Comparison of ENCODE assay signal across 8 mouse cellular contexts in genomic region chr17:47294091-47294534, GRCm38 (mm10).
DNase-seq lines count a peak whose midpoint lies in the region; ATAC-seq and TF ChIP-seq lines count a peak whose summit lies in the region.

No protein-coding gene starts in this region.

- no peak for TF ChIP-seq CTCF in lung, embryonic 14.5 days (IDR thresholded peaks at IDR 0.05; ENCODE audit: low read depth)

- H3K9ac ChIP-seq in embryonic facial prominence, embryonic 15.5 days: no peak overlapping the region
- no peak overlapping the region for H3K9ac ChIP-seq in lung, embryonic 14.5 days
- H3K9ac ChIP-seq in stomach, embryonic 14.5 days (replicated peaks; ENCODE audit: low read depth, low read length): no peak overlapping the region

- no peaks in the 10 kb centered on the region for H3K36me3 ChIP-seq in embryonic facial prominence, embryonic 15.5 days
- H3K36me3 ChIP-seq in lung, embryonic 14.5 days (ENCODE audit: insufficient read depth): 0 out of 2 replicates have a peak, but pooled peaks cover 4% of the 10 kb centered on the region
- H3K36me3 ChIP-seq in stomach, embryonic 14.5 days (ENCODE audit: control insufficient read depth, insufficient read depth, low read length): 0 out of 2 replicates have a peak, but pooled peaks cover 3% of the 10 kb centered on the region

- H3K27me3 ChIP-seq in embryonic facial prominence, embryonic 15.5 days: no peaks in the 10 kb centered on the region
- no peaks in the 10 kb centered on the region for H3K27me3 ChIP-seq in lung, embryonic 14.5 days (ENCODE audit: insufficient read depth, low read length)
- no peaks in the 10 kb centered on the region for H3K27me3 ChIP-seq in stomach, embryonic 14.5 days (ENCODE audit: control insufficient read depth, insufficient read depth, low read length)

- no peak overlapping the region for H3K4me2 ChIP-seq in embryonic facial prominence, embryonic 15.5 days (replicated peaks)
- no peak overlapping the region for H3K4me2 ChIP-seq in lung, embryonic 14.5 days
- no peak overlapping the region for H3K4me2 ChIP-seq in stomach, embryonic 14.5 days (replicated peaks; ENCODE audit: low read depth, low read length)

- intact Hi-C loops in heart, postnatal 25 days (cut with DNase I): no loop called here

- DNase-seq in layer of hippocampus, adult 9-11 months: peak; percentile 21
- no peak for DNase-seq in layer of hippocampus, adult 9-10 months (ENCODE audit: low spot score)
- DNase-seq in heart, postnatal 25 days (ENCODE audit: low spot score): peak; percentile 71
- DNase-seq in lung, embryonic 14.5 days: peak; percentile 43
- DNase-seq in spleen, postnatal 14 days (ENCODE audit: low spot score in 2 of 2): no peak
- DNase-seq in cerebellum, postnatal 25 days: no peak

- WGBS in embryonic facial prominence, embryonic 15.5 days: 32% methylated on average over 5 of the region's 5 CpGs
- WGBS in lung, embryonic 14.5 days: 25% methylated on average over 5 of the region's 5 CpGs
- WGBS in stomach, embryonic 14.5 days: 38% methylated on average over 5 of the region's 5 CpGs

- no peak overlapping the region for H3K4me3 ChIP-seq in embryonic facial prominence, embryonic 15.5 days (replicated peaks)
- H3K4me3 ChIP-seq in lung, embryonic 14.5 days (ENCODE audit: low read depth, low read length): no peak overlapping the region
- no peak overlapping the region for H3K4me3 ChIP-seq in stomach, embryonic 14.5 days (ENCODE audit: low read depth, low read length)

- peak overlapping the region; percentile 2; the same call in 1 of the 2 replicates for H3K27ac ChIP-seq in embryonic facial prominence, embryonic 15.5 days (replicated peaks)
- H3K27ac ChIP-seq in lung, embryonic 14.5 days (ENCODE audit: low read depth): peak overlapping the region; percentile 93
- peak overlapping the region; percentile 35; the same call in 1 of the 2 replicates for H3K27ac ChIP-seq in stomach, embryonic 14.5 days (ENCODE audit: low read length)

- H3K9me3 ChIP-seq in embryonic facial prominence, embryonic 15.5 days (replicated peaks): no peaks in the 10 kb centered on the region
- no peaks in the 10 kb centered on the region for H3K9me3 ChIP-seq in lung, embryonic 14.5 days (ENCODE audit: low read depth, low read length)
- no peaks in the 10 kb centered on the region for H3K9me3 ChIP-seq in stomach, embryonic 14.5 days (ENCODE audit: control insufficient read depth, low read depth, low read length)

- H3K4me1 ChIP-seq in embryonic facial prominence, embryonic 15.5 days: peaks cover 35% of the 10 kb centered on the region
- peaks cover 22% of the 10 kb centered on the region for H3K4me1 ChIP-seq in lung, embryonic 14.5 days (ENCODE audit: insufficient read depth)
- peaks cover 37% of the 10 kb centered on the region for H3K4me1 ChIP-seq in stomach, embryonic 14.5 days (ENCODE audit: control insufficient read depth, insufficient read depth, low read length)

- 0 out of 2 replicates have a peak, but pooled peaks have one; percentile 48 for ATAC-seq in embryonic facial prominence, embryonic 15.5 days (ENCODE audit: insufficient number of reproducible peaks, low FRiP score, low TSS enrichment, low read depth)
- peak; percentile 25; the same call in 1 of the 2 replicates for ATAC-seq in lung, embryonic 14.5 days (ENCODE audit: insufficient read depth)
- peak; percentile 80 for ATAC-seq in stomach, embryonic 14.5 days (ENCODE audit: insufficient number of reproducible peaks, insufficient read depth, low FRiP score, low read depth)

Comparison
In these comparisons a context has a peak if more than half of its experiments do, and no peak if none do; other contexts are left out.
1. DNase-seq: peak in layer of hippocampus, adult 9-11 months (single experiment), heart, postnatal 25 days (single experiment) and lung, embryonic 14.5 days (single experiment); none in layer of hippocampus, adult 9-10 months (single experiment), spleen, postnatal 14 days (0 of 2) and cerebellum, postnatal 25 days (0 of 2).
2. ATAC-seq: peak in every context shown above with its lines; median percentile 80 in stomach, embryonic 14.5 days; 48 in embryonic facial prominence, embryonic 15.5 days; 25 in lung, embryonic 14.5 days.
3. H3K27ac ChIP-seq: peak in every context shown above with its lines; median percentile 93 in lung, embryonic 14.5 days; 35 in stomach, embryonic 14.5 days; 2 in embryonic facial prominence, embryonic 15.5 days.